Comparison of ENCODE assay signal across 8 mouse cellular contexts in genomic region chr7:7277966-7278567, GRCm38 (mm10). TPM values are rescaled to one million over a fixed set of nuclear protein-coding genes. Genes with fewer than 3 reads are reported as not detected.
DNase-seq lines count a peak whose midpoint lies in the region; ATAC-seq lines count a peak whose summit lies in the region.
"Not testable (repeated sequence)": the region's sequence is repeated elsewhere in the genome, so short reads cannot be mapped to it uniquely, and the experiment has no call there.

Gene Gm45844, minus strand, starts transcription at chr7:7278289.

- H3K4me2 ChIP-seq in intestine, embryonic 15.5 days (replicated peaks): peak within 1 kb of the TSS; percentile 45

- peak within 1 kb of the TSS; percentile 1; the same call in 1 of the 2 replicates for H3K27ac ChIP-seq in intestine, embryonic 15.5 days

- not testable (repeated sequence) for H3K27me3 ChIP-seq in intestine, embryonic 15.5 days (replicated peaks)

- 38% methylated on average over 45 of the region's 45 CpGs for WGBS in intestine, embryonic 15.5 days

- peak; percentile 78 for DNase-seq in ZHBTc4 (ENCODE audit: low read depth, low spot score)
- peak; percentile 54 for DNase-seq in embryo, embryonic 10.5 days (ENCODE audit: low spot score)
- DNase-seq in gastrocnemius, postnatal 25 days: peak; percentile 89
- peak; percentile 93 to 98 for DNase-seq in left cerebral cortex, postnatal 25 days (ENCODE audit: low spot score in 2 of 2)
- peak; percentile 81 for DNase-seq in mesoderm, embryonic 11.5 days (ENCODE audit: low read depth, low spot score)
- DNase-seq in right cerebral cortex, postnatal 25 days: peak; percentile 93
- peak; percentile 82 to 90 for DNase-seq in urinary bladder, postnatal 36 days (ENCODE audit: low spot score in 2 of 2)

- not testable (repeated sequence) for H3K9me3 ChIP-seq in intestine, embryonic 15.5 days

- intact Hi-C loops in left cerebral cortex, postnatal 25 days (cut with DNase I): loop anchor here (1.0 to 5.0 kb wide), 2 partner anchors 142 to 156 kb away; partner anchors contain the start of genes Zfp773 and Zfp954

- ATAC-seq in intestine, embryonic 15.5 days: peak; percentile 100

- peak within 1 kb of the TSS; percentile 36 for H3K4me3 ChIP-seq in intestine, embryonic 15.5 days (replicated peaks)

- 0 out of 2 replicates have a peak within 1 kb of the TSS, but pooled peaks have one; percentile 6 for H3K9ac ChIP-seq in intestine, embryonic 15.5 days

- H3K36me3 ChIP-seq in intestine, embryonic 15.5 days: not testable (repeated sequence)

- H3K4me1 ChIP-seq in intestine, embryonic 15.5 days (replicated peaks): not testable (repeated sequence)

RNA-seq across cellular contexts. Expression of gene Gm45844, which starts in this region (rescaled TPM):
- total RNA-seq in gastrocnemius, postnatal 25 days (2021): 1 to 10 TPM in 1 of 2 experiments, under 1 TPM in 1; 0.99 to 2.2 TPM
- polyA plus RNA-seq in intestine, embryonic 15.5 days (2015; fragmentation: Nextera tagmentation; extraction: Ambion mirVana): 2.8 and 3.1 TPM in 2 replicates
- 10 to 100 TPM in 1 of 2 experiments, 1 to 10 TPM in 1; 9.5 to 10.4 TPM for total RNA-seq in left cerebral cortex, postnatal 25 days (2021)

Comparison
In these comparisons a context has a peak if more than half of its experiments do, and no peak if none do; other contexts are left out.
1. Peak in every context shown above with its lines: DNase-seq, ATAC-seq, H3K4me3 ChIP-seq and H3K27ac ChIP-seq.